Mouse (Mus musculus) C2C12 (cell line): ENCODE data around the gene Eya2.

Experiments
- CTCF ChIP-seq: IDR thresholded peaks from one replicate; pipeline ENCODE4 v1.5.1; 2011; ENCODE audit not compliant: control insufficient read depth, insufficient read depth, insufficient read length
- FOSL1 ChIP-seq: IDR thresholded peaks from one replicate; pipeline ENCODE4 v1.8.0; 2011; ENCODE audit warnings: mild to moderate bottlenecking, low read length; ENCODE audit not compliant: poor library complexity, insufficient read depth, severe bottlenecking
- MAX ChIP-seq: IDR thresholded peaks from one replicate; pipeline ENCODE4 v1.6.1; 2011; ENCODE audit warnings: mild to moderate bottlenecking, control low read depth
- MYOD1 ChIP-seq: IDR thresholded peaks from one replicate; pipeline ENCODE4 v1.6.1; 2011; ENCODE audit warnings: low read depth; ENCODE audit not compliant: control insufficient read depth, insufficient read length
- MYOG ChIP-seq: IDR thresholded peaks from one replicate; pipeline ENCODE4 v1.6.1; 2011; ENCODE audit not compliant: control insufficient read depth, insufficient read length; ENCODE audit errors: extremely low read depth
- USF1 ChIP-seq: IDR thresholded peaks from one replicate; pipeline ENCODE4 v1.6.1; 2011; ENCODE audit warnings: low read depth, mild to moderate bottlenecking, control low read depth, moderate library complexity

DNA sequence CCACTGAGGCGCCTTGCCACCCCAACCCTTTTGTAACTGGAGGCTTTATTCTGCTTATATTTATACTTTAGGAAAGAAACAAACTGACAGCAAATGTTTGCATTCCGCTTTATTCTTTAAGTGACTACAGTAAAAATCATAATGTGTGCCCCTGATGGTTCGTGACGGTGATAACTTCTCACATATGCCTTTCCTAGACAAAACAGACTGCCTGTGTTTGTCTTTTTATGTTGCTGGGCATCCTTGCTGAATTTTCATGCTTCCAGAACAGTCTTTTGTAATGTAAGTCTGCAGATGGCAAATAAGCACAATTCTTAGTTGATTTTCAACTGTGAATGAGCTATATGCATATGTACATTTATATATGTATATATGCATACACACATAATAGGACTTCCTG, 61.7 kb downstream of the Eya2 start:
- TF ChIP-seq CTCF: no peak
- no peak for TF ChIP-seq USF1
- TF ChIP-seq MYOD1: no peak
- no peak for TF ChIP-seq MYOG
- TF ChIP-seq MAX: no peak
- TF ChIP-seq FOSL1: no peak
